Mouse (Mus musculus) cortical plate, adult 2 months (tissue): ENCODE results near the gene Ttc4. TPM values are rescaled to one million over a fixed set of nuclear protein-coding genes. Genes with fewer than 3 reads are reported as not detected.
A peak's percentile ranks its signal among the peaks of the same experiment; 100 is the strongest.

Experiments used
- H3K27ac ChIP-seq: fragments of 200-500 bp; 2 replicates; pipeline ENCODE4 v1.5.1; 2012; ENCODE audit warnings: low read length, control low read depth, inconsistent platforms; ENCODE audit not compliant: insufficient read depth
- H3K4me1 ChIP-seq: fragments of 200-500 bp; 2 replicates; pipeline ENCODE4 v1.6.1; 2011; ENCODE audit warnings: low read length; ENCODE audit not compliant: control insufficient read depth, insufficient read depth
- H3K4me3 ChIP-seq: fragments of 200-500 bp; 2 replicates; pipeline ENCODE4 v1.5.1; 2011; ENCODE audit warnings: mild to moderate bottlenecking, low read length, control low read depth; ENCODE audit not compliant: insufficient read depth
- CTCF ChIP-seq: fragments of 200-500 bp; IDR thresholded peaks from 2 replicates; pipeline ENCODE4 v1.5.1; 2011; ENCODE audit warnings: mild to moderate bottlenecking, control low read depth, low read length; ENCODE audit not compliant: insufficient read depth; ENCODE audit errors: extremely low read depth
- POLR2A ChIP-seq: fragments of 200-500 bp; IDR thresholded peaks from 2 replicates; pipeline ENCODE4 v1.6.1; 2011; ENCODE audit warnings: mild to moderate bottlenecking, low read length, control low read depth; ENCODE audit not compliant: insufficient read depth; ENCODE audit errors: extremely low read depth
- polyA plus RNA-seq: library from polyadenylated mRNA; depleted of rRNA; stranded (reverse); fragments of >200 nt; gene quantifications from 2 replicates; pipeline ENCODE4 v1.2.3, GENCODE M21; 2012

Ttc4 gene
- polyA plus RNA-seq, 1 experiment, result 112 TPM

GRCm38 (mm10) chr4:106633281-106634085 lies 45.3 kb downstream of the Ttc4 start:
- TF ChIP-seq POLR2A (no peak), CTCF (no peak)
- Histone ChIP-seq H3K4me1 (peaks cover 9% of the 10 kb centered on the region), H3K4me3 (no peak overlapping the region), H3K27ac (peak overlapping the region; percentile 18)

GRCm38 (mm10) chr4:106632313-106632712 lies 46.4 kb downstream of the Ttc4 start:
- Histone ChIP-seq H3K4me1 (peaks cover 11% of the 10 kb centered on the region), H3K4me3 (no peak overlapping the region), H3K27ac (peak overlapping the region; percentile 40; the same call in 1 of the 2 replicates)
- no peak for TF ChIP-seq CTCF
- TF ChIP-seq POLR2A, result no peak

DNA sequence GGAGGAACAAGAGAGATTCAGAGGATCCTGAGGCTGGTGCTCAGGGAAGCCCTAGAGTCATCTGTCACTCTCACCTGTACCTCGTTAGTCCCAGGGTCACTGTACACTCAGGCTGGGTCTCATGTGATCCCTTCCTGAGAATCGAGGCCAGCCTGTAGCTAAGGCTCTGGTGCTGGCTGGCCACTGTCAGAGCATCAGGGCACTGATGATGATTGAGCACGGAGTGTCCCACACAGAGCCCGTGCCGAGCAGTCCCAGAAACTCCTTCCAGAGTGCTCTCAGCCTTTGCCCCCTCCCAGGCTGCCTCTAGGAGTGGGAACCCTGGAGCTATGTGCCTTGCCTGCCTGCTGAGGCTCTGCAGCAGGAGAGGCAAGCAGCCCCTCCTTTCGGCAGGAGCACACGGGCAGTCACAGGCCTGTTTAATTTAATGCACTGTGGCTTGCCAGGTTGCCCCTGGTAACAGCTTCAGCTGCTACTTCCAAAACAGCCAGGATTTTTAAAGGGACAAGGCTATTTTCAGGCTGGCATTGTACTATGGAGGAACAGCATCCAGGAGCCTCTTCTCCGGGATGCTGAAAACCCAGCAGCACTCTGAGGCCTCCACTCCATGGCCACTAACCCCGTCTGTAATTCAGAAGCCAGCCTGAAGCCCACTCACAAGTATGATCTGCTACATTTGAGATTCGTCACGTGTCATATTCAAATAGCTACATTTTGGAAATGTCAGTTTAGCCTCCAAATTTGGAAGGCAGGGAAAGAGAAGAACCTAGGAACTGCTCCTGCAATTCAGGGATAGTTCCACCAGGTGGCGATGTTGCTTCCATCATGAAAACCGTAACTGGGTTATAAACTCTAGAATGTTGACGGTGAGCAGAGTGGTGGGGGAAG lies 48.2 kb downstream of the Ttc4 start:
- H3K27ac ChIP-seq, result peak overlapping the region; percentile 62
- H3K4me1 ChIP-seq, result peaks cover 13% of the 10 kb centered on the region
- H3K4me3 ChIP-seq, result no peak overlapping the region
- TF ChIP-seq CTCF (peak; percentile 73), POLR2A (peak; percentile 78; the same call in 1 of the 2 replicates)

GRCm38 (mm10) chr4:106629374-106629773 lies 49.4 kb downstream of the Ttc4 start:
- no peak overlapping the region for H3K27ac ChIP-seq

DNA sequence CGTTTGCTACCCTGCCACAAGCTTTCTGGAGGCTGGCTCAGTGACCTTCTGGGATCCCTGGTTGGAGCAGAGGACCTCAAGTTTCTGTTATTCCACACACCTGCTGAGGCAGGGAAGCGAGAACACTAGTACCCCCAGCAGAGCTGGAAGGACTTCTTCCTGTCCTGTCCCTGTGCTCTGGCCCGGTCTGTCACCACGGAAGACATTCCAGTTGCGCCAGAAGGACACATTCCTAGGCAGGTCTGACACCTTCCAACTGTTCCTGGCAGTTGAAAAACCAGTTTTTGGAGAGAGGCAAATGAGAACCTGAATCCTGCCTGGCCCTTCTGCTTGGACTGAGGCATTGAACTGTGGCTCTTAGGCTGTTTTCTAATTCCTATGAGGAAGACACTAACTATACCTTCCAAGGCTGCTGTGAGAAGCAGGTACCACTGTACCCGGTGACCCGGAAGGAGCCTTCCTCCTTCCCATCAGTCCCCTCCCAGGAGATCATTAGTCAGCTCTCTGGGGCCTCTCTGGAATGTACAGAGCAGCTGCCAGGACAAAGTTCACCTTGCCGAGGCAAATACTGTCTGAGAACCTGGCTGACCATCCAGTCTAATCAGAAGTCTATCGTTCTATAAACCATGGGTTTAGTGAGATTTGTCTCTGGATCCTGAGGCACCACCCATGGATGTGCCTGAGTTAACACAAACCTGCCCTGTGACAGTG lies 49.9 kb downstream of the Ttc4 start:
- no peak overlapping the region for H3K27ac ChIP-seq
- peaks cover 9% of the 10 kb centered on the region for H3K4me1 ChIP-seq
- H3K4me3 ChIP-seq, result no peak overlapping the region
- no peak for TF ChIP-seq POLR2A
- no peak for TF ChIP-seq CTCF

More at GRCm38 (mm10) chr4:106629374-106629773, 49.4 kb downstream of the Ttc4 start:
- H3K4me3 ChIP-seq, result no peak overlapping the region
- no peak for TF ChIP-seq POLR2A
- no peak for TF ChIP-seq CTCF
- H3K4me1 ChIP-seq, result peaks cover 10% of the 10 kb centered on the region

- TF ChIP-seq CTCF, result no peak
- no peak for TF ChIP-seq POLR2A
- peaks cover 5% of the 10 kb centered on the region; the same call in 1 of the 2 replicates for H3K4me1 ChIP-seq
- no peak overlapping the region for H3K4me3 ChIP-seq
- H3K27ac ChIP-seq, result no peak overlapping the region
Measured at GRCm38 (mm10) chr4:106627809-106628208, 50.9 kb downstream of the Ttc4 start.

- TF ChIP-seq CTCF (no peak), POLR2A (no peak)
- H3K27ac ChIP-seq, result no peak overlapping the region
- H3K4me3 ChIP-seq, result no peak overlapping the region
- peaks cover 4% of the 10 kb centered on the region; the same call in 1 of the 2 replicates for H3K4me1 ChIP-seq
Measured at GRCm38 (mm10) chr4:106624271-106624670, 54.5 kb downstream of the Ttc4 start.

- TF ChIP-seq POLR2A (no peak), CTCF (no peak)
Measured at GRCm38 (mm10) chr4:106622712-106623111, 56.0 kb downstream of the Ttc4 start.

GRCm38 (mm10) chr4:106622030-106622493 lies 56.7 kb downstream of the Ttc4 start, which contains the start of gene Ttc22:
Gene Ttc22 (plus strand): TSS chr4:106622432.
- no peak within 1 kb of the TSS for H3K27ac ChIP-seq
- no peak for TF ChIP-seq CTCF
- TF ChIP-seq POLR2A, result no peak
- no peak within 1 kb of the TSS for H3K4me3 ChIP-seq
- H3K4me1 ChIP-seq, result peaks cover 5% of the 10 kb centered on the region; the same call in 1 of the 2 replicates

More at GRCm38 (mm10) chr4:106622712-106623111, 56.0 kb downstream of the Ttc4 start:
- Histone ChIP-seq H3K4me3 (no peak overlapping the region), H3K27ac (no peak overlapping the region), H3K4me1 (peaks cover 3% of the 10 kb centered on the region; the same call in 1 of the 2 replicates)
